Mouse (Mus musculus): ENCODE data around the gene Olfr155. TPM values are rescaled to one million over a fixed set of nuclear protein-coding genes. Genes with fewer than 3 reads are reported as not detected.
A peak's percentile ranks its signal among the peaks of the same experiment; 100 is the strongest.

Olfr155 gene
- polyA plus RNA-seq, 1 experiment from 2014 or later, result not detected

DNA sequence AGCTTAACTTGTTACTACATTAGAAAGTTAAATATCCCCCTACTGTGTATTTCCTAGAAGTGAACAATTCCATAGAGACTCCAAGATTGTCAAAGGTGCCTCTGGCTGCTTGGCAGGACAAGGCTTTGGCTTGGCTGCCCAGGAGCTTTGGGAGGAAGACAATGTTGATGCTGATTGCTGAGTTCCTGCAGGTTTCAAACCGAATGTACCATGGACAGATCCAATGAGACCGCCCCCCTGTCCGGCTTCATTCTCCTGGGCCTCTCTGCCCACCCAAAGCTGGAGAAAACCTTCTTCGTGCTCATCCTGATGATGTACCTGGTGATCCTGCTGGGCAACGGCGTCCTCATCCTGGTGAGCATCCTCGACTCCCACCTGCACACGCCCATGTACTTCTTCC, 2.7 kb downstream of the Olfr155 start:
- H3K4me2 ChIP-seq (ENCODE audit: low read length), result no peak overlapping the region
- H3K27me3 ChIP-seq (replicated peaks; ENCODE audit: control insufficient read depth, insufficient read depth, low read length), result no peaks in the 10 kb centered on the region
- 73% methylated on average over 8 of the region's 8 CpGs for WGBS
- H3K9ac ChIP-seq (ENCODE audit: low read depth, low read length), result no peak overlapping the region
- no peak for ATAC-seq
- no peak overlapping the region for H3K4me3 ChIP-seq (ENCODE audit: low read length)
- H3K36me3 ChIP-seq (ENCODE audit: control insufficient read depth, insufficient read depth, low read length), result no peaks in the 10 kb centered on the region
- no peaks in the 10 kb centered on the region for H3K4me1 ChIP-seq (ENCODE audit: control insufficient read depth, insufficient read depth, low read depth, low read length)
- H3K27ac ChIP-seq (ENCODE audit: low read depth, low read length), result no peak overlapping the region
- H3K9me3 ChIP-seq (ENCODE audit: control insufficient read depth, low read length), result no peaks in the 10 kb centered on the region

DNA sequence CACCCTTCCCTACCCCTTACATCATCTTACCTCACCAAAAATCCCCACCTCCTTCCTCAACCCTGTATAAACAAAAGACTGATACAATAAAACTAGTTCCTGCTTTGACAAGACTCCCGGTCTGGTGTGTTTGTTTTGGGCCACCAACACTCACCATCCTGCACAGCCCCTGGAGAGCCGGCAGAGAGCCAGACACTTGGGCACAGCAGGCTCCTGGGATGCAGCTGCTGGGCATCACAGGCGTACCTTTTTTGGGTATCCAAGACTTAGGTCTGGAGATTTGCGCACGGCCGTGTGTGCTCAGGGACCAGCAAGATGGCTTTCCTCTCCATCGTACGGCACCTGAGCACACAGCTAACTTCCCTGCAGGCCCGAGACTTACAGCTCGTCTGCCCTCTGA, 8.5 kb downstream of the Olfr155 start:
- no peaks in the 10 kb centered on the region for H3K27me3 ChIP-seq (replicated peaks; ENCODE audit: control insufficient read depth, insufficient read depth, low read length)
- H3K27ac ChIP-seq (ENCODE audit: low read depth, low read length), result no peak overlapping the region
- no peaks in the 10 kb centered on the region for H3K36me3 ChIP-seq (ENCODE audit: control insufficient read depth, insufficient read depth, low read length)
- peaks cover 4% of the 10 kb centered on the region for H3K4me1 ChIP-seq (ENCODE audit: control insufficient read depth, insufficient read depth, low read depth, low read length)
- H3K4me2 ChIP-seq (ENCODE audit: low read length), result no peak overlapping the region
- 81% methylated on average over 10 of the region's 10 CpGs for WGBS
- H3K9me3 ChIP-seq (ENCODE audit: control insufficient read depth, low read length), result no peaks in the 10 kb centered on the region
- no peak overlapping the region for H3K9ac ChIP-seq (ENCODE audit: low read depth, low read length)
- ATAC-seq, result no peak
- H3K4me3 ChIP-seq (ENCODE audit: low read length), result no peak overlapping the region

DNA sequence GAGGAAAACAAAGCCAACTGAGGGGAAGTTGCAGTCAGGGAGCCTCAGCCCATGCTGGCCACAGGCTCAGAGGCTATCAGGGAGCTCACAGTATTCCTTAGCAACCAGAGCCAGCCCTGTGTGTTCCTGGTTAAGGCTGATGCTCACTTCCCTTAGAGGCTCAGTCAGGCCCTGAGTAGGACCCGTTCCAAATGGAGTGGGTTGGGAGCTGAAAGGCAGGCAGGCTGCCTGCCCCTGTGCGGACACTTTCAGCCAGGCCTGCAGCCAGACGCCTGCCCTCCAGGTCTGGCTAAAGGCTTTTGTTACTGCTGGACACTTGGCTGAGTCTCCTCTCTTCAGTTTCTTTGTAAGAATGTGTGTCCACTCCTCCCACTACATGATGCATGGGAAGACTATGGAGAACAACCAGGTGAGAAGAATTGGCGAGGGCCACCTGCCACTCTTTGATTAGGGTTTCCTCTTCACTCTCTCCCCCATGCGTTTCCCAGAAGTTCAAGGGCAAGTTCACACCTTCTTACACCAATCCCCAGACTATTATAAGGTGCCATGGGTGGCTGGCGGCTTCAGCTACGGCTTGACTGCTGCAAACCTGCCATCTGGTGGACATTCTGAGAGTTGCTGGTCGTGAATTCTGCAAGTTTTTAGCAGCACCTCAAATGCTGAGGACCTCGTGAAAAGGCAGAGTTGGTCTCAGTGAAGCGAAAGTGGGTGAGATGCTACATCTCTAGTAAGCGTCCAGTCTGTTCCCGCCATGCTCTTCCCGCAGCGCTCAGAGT, 9.6 kb downstream of the Olfr155 start:
- Histone ChIP-seq H3K9me3 (ENCODE audit: control insufficient read depth, low read length) (no peaks in the 10 kb centered on the region), H3K36me3 (ENCODE audit: control insufficient read depth, insufficient read depth, low read length) (no peaks in the 10 kb centered on the region), H3K4me2 (ENCODE audit: low read length) (no peak overlapping the region; the same call in 1 of the 2 replicates), H3K4me1 (ENCODE audit: control insufficient read depth, insufficient read depth, low read depth, low read length) (peaks cover 4% of the 10 kb centered on the region), H3K9ac (ENCODE audit: low read depth, low read length) (no peak overlapping the region), H3K27me3 (replicated peaks; ENCODE audit: control insufficient read depth, insufficient read depth, low read length) (no peaks in the 10 kb centered on the region), H3K27ac (ENCODE audit: low read depth, low read length) (no peak overlapping the region), H3K4me3 (ENCODE audit: low read length) (no peak overlapping the region)
- peak; percentile 73 for ATAC-seq
- WGBS, result 17% methylated on average over 14 of the region's 14 CpGs

GRCm38 (mm10) chr4:43863298-43863697, 11.9 kb downstream of the Olfr155 start:
- ATAC-seq, result no peak
- Histone ChIP-seq H3K27me3 (replicated peaks; ENCODE audit: control insufficient read depth, insufficient read depth, low read length) (no peaks in the 10 kb centered on the region), H3K4me3 (ENCODE audit: low read length) (no peak overlapping the region), H3K27ac (ENCODE audit: low read depth, low read length) (no peak overlapping the region), H3K4me2 (ENCODE audit: low read length) (no peak overlapping the region), H3K9ac (ENCODE audit: low read depth, low read length) (no peak overlapping the region), H3K4me1 (ENCODE audit: control insufficient read depth, insufficient read depth, low read depth, low read length) (peaks cover 4% of the 10 kb centered on the region), H3K9me3 (ENCODE audit: control insufficient read depth, low read length) (no peaks in the 10 kb centered on the region), H3K36me3 (ENCODE audit: control insufficient read depth, insufficient read depth, low read length) (no peaks in the 10 kb centered on the region)
- WGBS, result 67% methylated on average over 4 of the region's 4 CpGs

DNA sequence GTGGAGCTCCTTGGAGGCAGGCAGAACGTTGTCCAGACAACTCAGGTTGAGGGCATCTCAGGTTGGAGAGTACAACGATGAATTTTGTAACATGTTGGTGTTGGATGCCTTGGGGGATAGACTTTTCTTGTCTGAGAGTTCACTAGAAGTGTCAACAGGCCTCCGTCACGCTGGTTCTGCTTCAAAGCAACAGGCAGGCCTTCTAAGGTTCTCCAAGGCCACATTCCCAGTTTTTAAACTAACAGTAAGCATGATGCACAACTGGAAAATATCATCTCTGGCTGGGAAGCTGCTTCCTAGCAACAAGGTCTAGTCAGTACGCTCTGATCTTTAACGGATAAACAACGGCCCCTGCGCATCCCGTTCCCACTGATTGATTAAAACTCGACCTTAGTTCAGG, 18.5 kb downstream of the Olfr155 start:
- Histone ChIP-seq H3K27ac (ENCODE audit: low read depth, low read length) (no peak overlapping the region), H3K9me3 (ENCODE audit: control insufficient read depth, low read length) (no peaks in the 10 kb centered on the region), H3K9ac (ENCODE audit: low read depth, low read length) (no peak overlapping the region), H3K36me3 (ENCODE audit: control insufficient read depth, insufficient read depth, low read length) (no peaks in the 10 kb centered on the region), H3K27me3 (replicated peaks; ENCODE audit: control insufficient read depth, insufficient read depth, low read length) (no peaks in the 10 kb centered on the region), H3K4me2 (ENCODE audit: low read length) (no peak overlapping the region), H3K4me1 (ENCODE audit: control insufficient read depth, insufficient read depth, low read depth, low read length) (peaks cover 3% of the 10 kb centered on the region), H3K4me3 (ENCODE audit: low read length) (no peak overlapping the region)
- no peak for ATAC-seq
- WGBS, result 87% methylated on average over 10 of the region's 10 CpGs

- no peaks in the 10 kb centered on the region for H3K9me3 ChIP-seq (ENCODE audit: control insufficient read depth, low read length)
- H3K4me3 ChIP-seq (ENCODE audit: low read length), result peak overlapping the region; percentile 88
- no peaks in the 10 kb centered on the region for H3K36me3 ChIP-seq (ENCODE audit: control insufficient read depth, insufficient read depth, low read length)
- H3K27ac ChIP-seq (ENCODE audit: low read depth, low read length), result no peak overlapping the region
- peak overlapping the region; percentile 95 for H3K4me2 ChIP-seq (ENCODE audit: low read length)
- no peak for ATAC-seq
- H3K27me3 ChIP-seq (replicated peaks; ENCODE audit: control insufficient read depth, insufficient read depth, low read length), result no peaks in the 10 kb centered on the region
- peaks cover 10% of the 10 kb centered on the region for H3K4me1 ChIP-seq (ENCODE audit: control insufficient read depth, insufficient read depth, low read depth, low read length)
- H3K9ac ChIP-seq (ENCODE audit: low read depth, low read length), result no peak overlapping the region
- 32% methylated on average over 7 of the region's 7 CpGs for WGBS
Observed at GRCm38 (mm10) chr4:43874501-43874900, 23.1 kb downstream of the Olfr155 start.

GRCm38 (mm10) chr4:43875160-43875918, 24.0 kb downstream of the Olfr155 start, which contains the start of gene Reck:
TSS of gene Reck (plus strand) at chr4:43875530.
- Histone ChIP-seq H3K36me3 (ENCODE audit: control insufficient read depth, insufficient read depth, low read length) (no peaks in the 10 kb centered on the region), H3K4me1 (ENCODE audit: control insufficient read depth, insufficient read depth, low read depth, low read length) (peaks cover 10% of the 10 kb centered on the region), H3K27me3 (replicated peaks; ENCODE audit: control insufficient read depth, insufficient read depth, low read length) (no peaks in the 10 kb centered on the region), H3K9ac (ENCODE audit: low read depth, low read length) (peak within 1 kb of the TSS; percentile 89), H3K27ac (ENCODE audit: low read depth, low read length) (peak within 1 kb of the TSS; percentile 65; the same call in 1 of the 2 replicates), H3K9me3 (ENCODE audit: control insufficient read depth, low read length) (no peaks in the 10 kb centered on the region), H3K4me2 (ENCODE audit: low read length) (peak within 1 kb of the TSS; percentile 95), H3K4me3 (ENCODE audit: low read length) (peak within 1 kb of the TSS; percentile 88)
- peak; percentile 96 for ATAC-seq
- under 1% methylated on average over 35 of the region's 73 CpGs for WGBS

DNA sequence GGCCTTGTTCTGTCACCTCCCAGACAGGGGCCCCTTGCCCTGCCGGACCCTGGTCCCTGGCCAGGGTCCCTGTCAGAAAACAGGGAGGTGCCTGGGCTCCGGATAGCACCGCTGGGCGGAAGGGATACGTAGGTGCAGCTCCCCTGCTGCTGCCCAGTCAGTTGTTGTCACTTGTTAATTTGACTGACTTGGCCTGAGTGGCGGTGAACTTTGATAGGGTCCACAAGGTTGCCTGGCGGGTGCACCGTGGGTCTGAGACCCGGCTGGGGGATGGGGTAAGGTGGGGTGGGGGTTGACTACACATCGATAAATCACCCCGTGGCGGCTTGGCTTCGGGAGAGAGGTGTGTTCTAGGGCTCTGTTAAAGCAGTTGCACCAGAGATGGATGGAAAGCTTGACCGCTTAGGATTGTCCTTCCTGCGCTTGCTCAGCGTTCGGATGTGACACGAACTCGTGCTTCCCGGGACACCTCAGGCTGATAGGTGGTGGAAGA, 24.6 kb downstream of the Olfr155 start:
- Histone ChIP-seq H3K36me3 (ENCODE audit: control insufficient read depth, insufficient read depth, low read length) (no peaks in the 10 kb centered on the region), H3K4me1 (ENCODE audit: control insufficient read depth, insufficient read depth, low read depth, low read length) (peaks cover 10% of the 10 kb centered on the region), H3K4me2 (ENCODE audit: low read length) (peak overlapping the region; percentile 95), H3K9me3 (ENCODE audit: control insufficient read depth, low read length) (no peaks in the 10 kb centered on the region), H3K4me3 (ENCODE audit: low read length) (peak overlapping the region; percentile 88), H3K9ac (ENCODE audit: low read depth, low read length) (peak overlapping the region; percentile 89), H3K27ac (ENCODE audit: low read depth, low read length) (peak overlapping the region; percentile 65; the same call in 1 of the 2 replicates), H3K27me3 (replicated peaks; ENCODE audit: control insufficient read depth, insufficient read depth, low read length) (no peaks in the 10 kb centered on the region)
- ATAC-seq, result peak; percentile 55; the same call in 1 of the 2 replicates
- 0% methylated on average over 20 of the region's 20 CpGs for WGBS

DNA sequence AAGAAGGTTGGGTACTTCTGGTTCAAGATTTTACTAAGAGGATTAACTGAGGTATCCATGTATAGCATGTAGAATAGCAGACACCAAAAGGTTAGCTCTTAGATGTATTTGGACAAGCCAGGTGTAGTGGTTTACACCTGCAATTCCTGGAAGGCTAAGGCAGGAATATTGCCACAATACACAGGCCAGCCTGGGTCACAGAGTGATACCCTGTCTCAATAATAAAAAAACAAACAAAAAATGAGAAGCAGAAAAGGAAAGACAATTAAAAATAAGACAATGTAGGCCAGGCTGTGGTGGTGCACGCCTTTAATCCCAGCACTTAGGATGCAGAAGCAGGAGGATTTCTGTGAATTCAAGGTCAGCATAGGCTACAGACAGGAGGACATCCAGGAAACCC, 25.9 kb downstream of the Olfr155 start:
- H3K36me3 ChIP-seq (ENCODE audit: control insufficient read depth, insufficient read depth, low read length), result no peaks in the 10 kb centered on the region
- no peak overlapping the region for H3K9ac ChIP-seq (ENCODE audit: low read depth, low read length)
- H3K4me2 ChIP-seq (ENCODE audit: low read length), result no peak overlapping the region
- H3K27ac ChIP-seq (ENCODE audit: low read depth, low read length), result no peak overlapping the region
- 91% methylated on average over 1 of the region's 1 CpGs for WGBS
- H3K9me3 ChIP-seq (ENCODE audit: control insufficient read depth, low read length), result no peaks in the 10 kb centered on the region
- no peak for ATAC-seq
- peaks cover 10% of the 10 kb centered on the region for H3K4me1 ChIP-seq (ENCODE audit: control insufficient read depth, insufficient read depth, low read depth, low read length)
- H3K27me3 ChIP-seq (replicated peaks; ENCODE audit: control insufficient read depth, insufficient read depth, low read length), result no peaks in the 10 kb centered on the region
- H3K4me3 ChIP-seq (ENCODE audit: low read length), result no peak overlapping the region
